8 mouse cellular contexts compared by ENCODE assay signal in genomic region chr19:4096642-4097440, GRCm38 (mm10). TPM values are rescaled to one million over a fixed set of nuclear protein-coding genes. Genes with fewer than 3 reads are reported as not detected.
DNase-seq lines count a peak whose midpoint lies in the region; ATAC-seq and TF ChIP-seq lines count a peak whose summit lies in the region.

Gene Cdk2ap2, plus strand, starts transcription at chr19:4097182.

- whole genome bisulfite sequencing in hindbrain, postnatal 0 days, result under 1% methylated on average over 65 of the region's 65 CpGs

- no peak for TF ChIP-seq CTCF in gastrocnemius, adult 2 months (IDR thresholded peaks at IDR 0.05)
- no peak for TF ChIP-seq CTCF in hindbrain, postnatal 0 days (IDR thresholded peaks at IDR 0.05; ENCODE audit: low read depth)
- TF ChIP-seq CTCF in left cerebral cortex, adult 2 months (IDR thresholded peaks at IDR 0.05), result no peak; the same call in 1 of the 2 replicates

- H3K4me2 ChIP-seq in hindbrain, postnatal 0 days (ENCODE audit: low read depth, low read length), result peak within 1 kb of the TSS; percentile 63

- peak within 1 kb of the TSS; percentile 95 for H3K27ac ChIP-seq in gastrocnemius, adult 2 months
- H3K27ac ChIP-seq in hindbrain, postnatal 0 days, result peak within 1 kb of the TSS; percentile 82
- peak within 1 kb of the TSS; percentile 94 for H3K27ac ChIP-seq in left cerebral cortex, adult 2 months

- no peaks in the 10 kb centered on the region for H3K36me3 ChIP-seq in hindbrain, postnatal 0 days (ENCODE audit: insufficient read depth, low read length)

- H3K4me1 ChIP-seq in hindbrain, postnatal 0 days (ENCODE audit: insufficient read depth, low read length), result peaks cover 23% of the 10 kb centered on the region

- H3K9ac ChIP-seq in hindbrain, postnatal 0 days (replicated peaks; ENCODE audit: low read length), result peak within 1 kb of the TSS; percentile 50

- DNase-seq in ZHBTc4 (ENCODE audit: low read depth, low spot score), result peak; percentile 100
- DNase-seq in gastrocnemius, adult 2 months, result peak; percentile 100
- DNase-seq in hindbrain, postnatal 0 days (ENCODE audit: low spot score), result peak; percentile 99
- DNase-seq in left cerebral cortex, adult 2 months (ENCODE audit: extremely low spot score in 1 of 2, low spot score in 2 of 2), result peak; percentile 100
- peak; percentile 100 for DNase-seq in right cerebral cortex, adult 2 months (ENCODE audit: low spot score in 2 of 2)
- peak; percentile 99 for DNase-seq in urinary bladder, postnatal 14 days (ENCODE audit: low spot score)

- H3K4me3 ChIP-seq in gastrocnemius, adult 2 months, result peak within 1 kb of the TSS; percentile 79
- H3K4me3 ChIP-seq in hindbrain, postnatal 0 days (ENCODE audit: low read length), result peak within 1 kb of the TSS; percentile 45
- H3K4me3 ChIP-seq in left cerebral cortex, adult 2 months, result peak within 1 kb of the TSS; percentile 70

- no peaks in the 10 kb centered on the region for H3K27me3 ChIP-seq in hindbrain, postnatal 0 days (ENCODE audit: insufficient read depth, low read length)

- intact Hi-C loops in gastrocnemius, adult 2 months (cut with DNase I), result loop anchor here (5.0 kb wide), 1 partner anchor 80 kb away; no protein-coding TSS in a partner anchor
- intact Hi-C loops in left cerebral cortex, adult 2 months (cut with DNase I), result loop anchor here (2.0 to 5.0 kb wide), 2 partner anchors 105 to 134 kb away; partner anchors contain the start of genes Pold4 and Rad9a

- H3K9me3 ChIP-seq in hindbrain, postnatal 0 days (ENCODE audit: low read length), result no peaks in the 10 kb centered on the region

- ATAC-seq in common myeloid progenitor, adult 5-6 weeks (replicated peaks; ENCODE audit: low read depth, poor library complexity, severe bottlenecking), result peak; percentile 81
- ATAC-seq in hindbrain, postnatal 0 days, result peak; percentile 95
- ATAC-seq in megakaryocyte, adult 5-6 weeks (ENCODE audit: poor library complexity, severe bottlenecking), result peak; percentile 77

RNA-seq across cellular contexts. Expression of gene Cdk2ap2, which starts in this region (rescaled TPM):
- total RNA-seq in common myeloid progenitor, adult 5-6 weeks (2017), result 20.3 and 22.3 TPM in 2 replicates
- total RNA-seq in gastrocnemius, adult 2 months (2021), result 10 to 100 TPM; 17.9 to 22.4 TPM
- 49.4 and 57.5 TPM in 2 replicates for total RNA-seq in hindbrain, postnatal 0 days (2014; rRNA removed)
- 63.9 and 64.6 TPM in 2 replicates for polyA plus RNA-seq in hindbrain, postnatal 0 days (2015; fragmentation: Nextera tagmentation; extraction: Ambion mirVana)
- total RNA-seq in left cerebral cortex, adult 2 months (2021), result 10 to 100 TPM; 28.4 to 32.5 TPM
- 245 and 277 TPM in 2 replicates for total RNA-seq in megakaryocyte, adult 5-6 weeks (2015)
- total RNA-seq in megakaryocyte, adult 5-6 weeks (2017), result 72.9 and 83.4 TPM in 2 replicates

Comparison
In these comparisons a context has a peak if more than half of its experiments do, and no peak if none do; other contexts are left out.
1. Peak in every context shown above with its lines: DNase-seq, ATAC-seq, H3K4me3 ChIP-seq and H3K27ac ChIP-seq.